Mouse (Mus musculus) forebrain, postnatal 0 days (tissue): ENCODE data around the gene Hsdl1. TPM values are rescaled to one million over a fixed set of nuclear protein-coding genes. Genes with fewer than 3 reads are reported as not detected.

Experiments
- ATAC-seq: fragments of 200-750 bp; cut with Nextera tagmentation; 2 replicates; pipeline ENCODE4 v1.8.0; 2017; ENCODE audit warnings: mild to moderate bottlenecking, moderate library complexity
- DNase-seq: peaks from one replicate; pipeline ENCODE4 v3.0.0-alpha.2; 2015
- H3K27ac ChIP-seq: fragments of 300-500 bp; sonication (generic); 2 replicates; pipeline ENCODE4 v1.5.1; 2014; ENCODE audit warnings: low read depth, mild to moderate bottlenecking, antibody characterized with exemption, low read length, moderate library complexity, mixed read lengths
- H3K27me3 ChIP-seq: fragments of 300-500 bp; sonication (generic); 2 replicates; pipeline ENCODE4 v1.6.1; 2014; ENCODE audit warnings: mild to moderate bottlenecking, low read length, mixed read lengths; ENCODE audit not compliant: insufficient read depth
- H3K36me3 ChIP-seq: fragments of 300-500 bp; sonication (generic); 2 replicates; pipeline ENCODE4 v1.6.1; 2014; ENCODE audit warnings: mild to moderate bottlenecking, moderate library complexity; ENCODE audit not compliant: insufficient read depth
- H3K4me1 ChIP-seq: fragments of 300-500 bp; sonication (generic); 2 replicates; pipeline ENCODE4 v1.6.1; 2014; ENCODE audit warnings: antibody characterized with exemption; ENCODE audit not compliant: insufficient read depth
- H3K4me2 ChIP-seq: fragments of 300-500 bp; sonication (generic); 2 replicates; pipeline ENCODE4 v1.6.1; 2014; ENCODE audit warnings: low read depth, mild to moderate bottlenecking, moderate library complexity
- H3K4me3 ChIP-seq: fragments of 300-500 bp; sonication (generic); 2 replicates; pipeline ENCODE4 v1.5.1; 2014; ENCODE audit warnings: low read depth, low read length, mixed read lengths
- H3K9ac ChIP-seq: fragments of 300-500 bp; sonication (generic); 2 replicates; pipeline ENCODE4 v1.6.1; 2014; ENCODE audit warnings: mild to moderate bottlenecking
- H3K9me3 ChIP-seq: fragments of 300-500 bp; sonication (generic); 2 replicates; pipeline ENCODE4 v1.6.1; 2016; ENCODE audit warnings: low read length
- CTCF ChIP-seq: sonication (generic); IDR thresholded peaks from 2 replicates; pipeline ENCODE4 v1.5.1; 2016; ENCODE audit warnings: antibody characterized with exemption, control low read depth, low read depth
- WGBS: fragments of 180-500 bp; shearing (Covaris S2); extraction: QIAGEN DNeasy Blood & Tissue Kit; methylation state at CpG from one replicate; pipeline ENCODE4 v1.1.7; 2014; 5-methylcytosine and 5-hydroxymethylcytosine counted together
- polyA plus RNA-seq: library from polyadenylated mRNA; unstranded; fragments of >200 nt; fragmentation: Nextera tagmentation; extraction: Ambion mirVana; gene quantifications from 2 replicates; pipeline ENCODE4 v1.2.1, GENCODE M21; 2015
- total RNA-seq: library from RNA; depleted of rRNA; stranded (reverse); fragments of >200 nt; gene quantifications from 2 replicates; pipeline ENCODE4 v1.2.3, GENCODE M21; 2014; rRNA removed

The Hsdl1 gene
- total RNA-seq (144 and 158 TPM in 2 replicates), polyA plus RNA-seq (144 and 164 TPM in 2 replicates)

DNA sequence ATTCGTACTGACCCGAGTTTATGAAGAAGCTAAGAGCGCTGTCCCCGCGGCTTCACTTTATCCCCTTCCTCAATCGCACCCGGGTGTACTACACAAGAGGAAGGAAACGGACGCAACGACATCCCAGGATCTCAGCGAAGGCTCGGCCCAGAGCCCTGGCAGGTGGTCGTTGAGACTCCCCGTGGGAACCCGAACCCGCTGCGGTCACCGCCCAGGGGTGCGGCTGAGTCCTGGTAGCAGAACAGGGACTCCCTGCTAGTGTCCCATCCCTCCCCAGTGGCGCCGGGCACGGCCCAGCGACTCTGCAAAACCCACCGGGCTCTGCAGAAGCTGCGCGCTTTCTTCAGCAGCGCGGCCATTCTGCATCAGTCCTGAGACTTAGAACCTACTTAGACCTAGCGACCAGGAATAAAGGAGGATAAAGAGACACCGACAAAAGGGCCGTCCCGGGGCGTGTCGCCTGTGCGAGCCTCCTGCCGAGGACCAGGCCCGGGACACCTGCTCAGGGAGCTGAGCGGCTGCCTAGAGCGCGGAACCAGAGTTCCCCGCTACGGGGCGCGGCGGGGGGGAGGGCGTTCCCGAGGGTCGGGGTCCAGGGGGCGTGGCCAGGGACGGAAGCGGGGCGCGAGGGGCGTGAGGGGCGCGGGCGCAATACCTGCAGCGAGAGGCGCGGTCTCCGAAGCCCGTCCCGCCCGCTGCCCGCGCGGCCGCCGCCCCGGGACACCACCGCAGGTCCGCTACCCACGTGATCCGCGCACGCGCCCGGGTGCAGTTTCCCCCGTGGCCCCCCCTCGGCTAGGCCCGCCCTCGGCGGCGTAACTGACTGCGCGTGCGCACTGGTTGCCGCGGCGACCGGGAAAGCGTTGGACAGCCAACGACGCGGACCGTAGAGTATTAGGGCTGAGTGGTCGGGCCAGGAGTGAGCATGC, at the start of gene Hsdl1, which contains the start of gene Dnaaf1:
Gene Hsdl1, minus strand, starts transcription at position 747 of the 929 bp plus-strand sequence.
Gene Dnaaf1, plus strand, starts transcription at position 799 of the 929 bp plus-strand sequence.
- peak; percentile 53 for TF ChIP-seq CTCF
- Histone ChIP-seq H3K27me3 (no peaks in the 10 kb centered on the region), H3K36me3 (no peaks in the 10 kb centered on the region), H3K4me2 (peak within 1 kb of the TSS; percentile 83), H3K9me3 (no peaks in the 10 kb centered on the region), H3K9ac (peak within 1 kb of the TSS; percentile 81), H3K4me1 (peaks cover 5% of the 10 kb centered on the region), H3K4me3 (peak within 1 kb of the TSS; percentile 89), H3K27ac (peak within 1 kb of the TSS; percentile 77)
- ATAC-seq (peak; percentile 92), DNase-seq (peak; percentile 96)
- 2% methylated on average over 75 of the region's 97 CpGs for WGBS

GRCm38 (mm10) chr8:119623744-119624143, 48.8 kb upstream of the Hsdl1 start:
- Histone ChIP-seq H3K4me1 (no peaks in the 10 kb centered on the region), H3K9ac (no peak overlapping the region), H3K36me3 (no peaks in the 10 kb centered on the region), H3K4me3 (no peak overlapping the region), H3K4me2 (no peak overlapping the region), H3K9me3 (no peaks in the 10 kb centered on the region), H3K27ac (no peak overlapping the region), H3K27me3 (no peaks in the 10 kb centered on the region)
- 93% methylated on average over 1 of the region's 1 CpGs for WGBS
- no peak for TF ChIP-seq CTCF
- DNase-seq: no peak
- ATAC-seq: no peak

DNA sequence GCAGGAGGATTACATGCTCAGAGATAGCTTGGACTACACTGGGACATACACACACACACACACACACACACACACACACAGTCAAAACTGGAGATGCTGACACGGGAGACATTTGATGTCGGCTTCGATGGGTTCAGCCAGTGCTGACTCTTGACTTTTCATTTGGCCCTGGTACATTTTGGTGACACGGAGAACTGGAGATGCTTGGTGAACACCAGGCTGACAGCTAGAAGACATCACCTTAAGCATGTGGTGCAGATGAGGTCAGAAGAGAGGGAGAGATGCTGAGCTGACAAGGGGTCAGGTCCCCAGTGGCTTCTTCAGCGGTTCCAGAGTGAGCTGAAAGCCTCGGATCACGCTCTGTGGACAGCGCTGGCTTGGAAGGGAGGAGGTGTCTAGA, 48.1 kb upstream of the Hsdl1 start:
- no peak overlapping the region for H3K4me3 ChIP-seq
- no peak for ATAC-seq
- WGBS: 88% methylated on average over 8 of the region's 8 CpGs
- H3K4me1 ChIP-seq: no peaks in the 10 kb centered on the region
- no peak for DNase-seq
- no peak overlapping the region for H3K4me2 ChIP-seq
- no peak for TF ChIP-seq CTCF
- no peak overlapping the region for H3K27ac ChIP-seq
- no peaks in the 10 kb centered on the region for H3K9me3 ChIP-seq
- H3K9ac ChIP-seq: no peak overlapping the region
- no peaks in the 10 kb centered on the region for H3K36me3 ChIP-seq
- H3K27me3 ChIP-seq: no peaks in the 10 kb centered on the region

- 59% methylated on average over 4 of the region's 4 CpGs for WGBS
- Histone ChIP-seq H3K27ac (no peak overlapping the region), H3K4me1 (no peaks in the 10 kb centered on the region), H3K9me3 (no peaks in the 10 kb centered on the region), H3K4me3 (no peak overlapping the region), H3K9ac (no peak overlapping the region), H3K4me2 (no peak overlapping the region), H3K27me3 (no peaks in the 10 kb centered on the region), H3K36me3 (no peaks in the 10 kb centered on the region)
- ATAC-seq (no peak), DNase-seq (no peak)
- TF ChIP-seq CTCF: no peak
Measured at GRCm38 (mm10) chr8:119622555-119622954, 47.6 kb upstream of the Hsdl1 start.

DNA sequence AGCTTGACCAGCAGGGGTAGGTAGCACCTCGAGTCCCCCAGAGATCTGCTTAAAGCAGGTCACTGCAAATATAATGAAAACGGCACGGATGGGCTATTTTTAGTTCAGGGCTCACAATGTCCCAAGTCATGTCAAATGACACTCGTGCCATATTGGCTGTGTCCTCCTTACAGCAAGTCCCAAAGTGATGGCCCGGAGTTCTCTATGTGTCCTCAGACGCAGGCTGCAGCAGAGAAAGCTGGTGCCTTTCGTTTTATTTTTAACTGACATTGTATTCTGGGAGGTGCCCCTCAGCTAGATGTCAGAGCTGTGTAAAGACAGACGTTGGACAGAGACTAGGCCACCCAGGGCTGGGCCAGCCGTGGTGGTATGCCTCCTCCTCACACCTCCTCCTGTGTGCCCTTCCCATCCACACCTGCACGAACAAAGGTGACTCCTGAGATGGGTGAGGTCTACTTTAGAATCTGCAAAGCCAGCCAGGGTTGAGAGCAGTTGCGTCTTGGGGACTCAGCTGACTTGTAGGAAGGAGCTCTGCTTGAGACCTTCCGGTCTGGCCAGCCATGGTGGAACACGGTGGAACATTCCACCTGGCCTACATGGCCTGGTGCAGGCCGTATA, 46.0 kb upstream of the Hsdl1 start:
- ATAC-seq: no peak
- TF ChIP-seq CTCF: no peak
- H3K9me3 ChIP-seq: no peaks in the 10 kb centered on the region
- H3K4me2 ChIP-seq: no peak overlapping the region
- no peak for DNase-seq
- no peak overlapping the region for H3K9ac ChIP-seq
- WGBS: 85% methylated on average over 14 of the region's 14 CpGs
- H3K27me3 ChIP-seq: no peaks in the 10 kb centered on the region
- H3K36me3 ChIP-seq: no peaks in the 10 kb centered on the region
- H3K4me3 ChIP-seq: no peak overlapping the region
- H3K27ac ChIP-seq: no peak overlapping the region
- no peaks in the 10 kb centered on the region for H3K4me1 ChIP-seq

- TF ChIP-seq CTCF: no peak
- WGBS: 75% methylated on average over 6 of the region's 6 CpGs
- H3K9ac ChIP-seq: no peak overlapping the region
- DNase-seq: no peak
- no peaks in the 10 kb centered on the region for H3K9me3 ChIP-seq
- H3K4me1 ChIP-seq: no peaks in the 10 kb centered on the region
- H3K4me3 ChIP-seq: no peak overlapping the region
- no peak for ATAC-seq
- no peak overlapping the region for H3K4me2 ChIP-seq
- no peaks in the 10 kb centered on the region for H3K27me3 ChIP-seq
- no peaks in the 10 kb centered on the region for H3K36me3 ChIP-seq
- no peak overlapping the region for H3K27ac ChIP-seq
Measured at GRCm38 (mm10) chr8:119620116-119620840, 45.3 kb upstream of the Hsdl1 start.
